Mouse (Mus musculus): ENCODE measurements around the gene Klc1. TPM values are rescaled to one million over a fixed set of nuclear protein-coding genes. Genes with fewer than 3 reads are reported as not detected.

Gene Klc1
- polyA plus RNA-seq, 1 experiment: 85.0 TPM

GRCm38 (mm10) chr12:111800459-111801183 is 42.0 kb downstream of the Klc1 start:
- WGBS: 93% methylated on average over 10 of the region's 10 CpGs
- H3K27me3 ChIP-seq (ENCODE audit: control insufficient read depth, insufficient read depth, low read length): no peaks in the 10 kb centered on the region
- TF ChIP-seq CTCF (IDR thresholded peaks at IDR 0.05; ENCODE audit: borderline replicate concordance, control insufficient read depth, extremely low read depth, insufficient read depth, low read length, poor library complexity): no peak
- TF ChIP-seq POLR2A (IDR thresholded peaks at IDR 0.05; ENCODE audit: control insufficient read depth, extremely low read depth, insufficient read depth, low read length, poor library complexity): no peak
- no peak for DNase-seq
- H3K27ac ChIP-seq (ENCODE audit: control insufficient read depth, insufficient read depth, low read length): no peak overlapping the region
- peaks cover 6% of the 10 kb centered on the region for H3K36me3 ChIP-seq (ENCODE audit: control insufficient read depth, insufficient read depth, low read length)
- no peaks in the 10 kb centered on the region for H3K4me1 ChIP-seq (replicated peaks; ENCODE audit: control insufficient read depth, insufficient read depth, low read length)
- H3K4me3 ChIP-seq (ENCODE audit: control insufficient read depth, insufficient read depth, low read length): no peak overlapping the region

DNA sequence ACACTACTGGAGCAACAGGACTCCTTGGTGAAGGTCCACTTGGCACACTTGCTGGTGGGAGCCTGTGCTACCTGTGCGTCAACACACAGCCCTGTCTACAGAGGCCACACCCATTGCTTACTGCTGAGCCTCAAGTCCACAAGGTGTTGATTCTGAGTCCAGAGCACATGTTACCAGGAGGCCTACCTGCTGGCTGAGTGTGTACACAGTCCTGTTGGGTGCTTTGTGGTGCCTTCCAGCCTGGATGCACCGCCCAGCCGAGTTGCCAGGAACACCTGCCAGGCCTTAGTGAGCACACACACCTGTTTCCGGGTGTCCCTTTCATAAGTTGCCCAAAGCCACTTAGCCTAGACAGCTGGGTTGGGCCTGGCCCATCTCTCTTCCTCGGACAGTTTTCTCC is 44.9 kb downstream of the Klc1 start:
- TF ChIP-seq POLR2A (IDR thresholded peaks at IDR 0.05; ENCODE audit: control insufficient read depth, extremely low read depth, insufficient read depth, low read length, poor library complexity): no peak
- TF ChIP-seq CTCF (IDR thresholded peaks at IDR 0.05; ENCODE audit: borderline replicate concordance, control insufficient read depth, extremely low read depth, insufficient read depth, low read length, poor library complexity): no peak
- H3K27ac ChIP-seq (ENCODE audit: control insufficient read depth, insufficient read depth, low read length): no peak overlapping the region
- WGBS: 90% methylated on average over 5 of the region's 5 CpGs

GRCm38 (mm10) chr12:111808775-111809174 is 50.1 kb downstream of the Klc1 start:
- no peak overlapping the region for H3K4me3 ChIP-seq (ENCODE audit: control insufficient read depth, insufficient read depth, low read length)
- DNase-seq: no peak
- H3K27ac ChIP-seq (ENCODE audit: control insufficient read depth, insufficient read depth, low read length): no peak overlapping the region
- peaks cover 22% of the 10 kb centered on the region for H3K4me1 ChIP-seq (replicated peaks; ENCODE audit: control insufficient read depth, insufficient read depth, low read length)
- TF ChIP-seq CTCF (IDR thresholded peaks at IDR 0.05; ENCODE audit: borderline replicate concordance, control insufficient read depth, extremely low read depth, insufficient read depth, low read length, poor library complexity) (no peak), POLR2A (IDR thresholded peaks at IDR 0.05; ENCODE audit: control insufficient read depth, extremely low read depth, insufficient read depth, low read length, poor library complexity) (no peak)
- no peaks in the 10 kb centered on the region for H3K27me3 ChIP-seq (ENCODE audit: control insufficient read depth, insufficient read depth, low read length)
- whole genome bisulfite sequencing: 86% methylated on average over 6 of the region's 6 CpGs
- H3K36me3 ChIP-seq (ENCODE audit: control insufficient read depth, insufficient read depth, low read length): peaks cover 25% of the 10 kb centered on the region

More for the DNA sequence above, 44.9 kb downstream of the Klc1 start:
- Histone ChIP-seq H3K36me3 (ENCODE audit: control insufficient read depth, insufficient read depth, low read length) (peaks cover 25% of the 10 kb centered on the region), H3K4me3 (ENCODE audit: control insufficient read depth, insufficient read depth, low read length) (no peak overlapping the region), H3K27me3 (ENCODE audit: control insufficient read depth, insufficient read depth, low read length) (no peaks in the 10 kb centered on the region), H3K4me1 (replicated peaks; ENCODE audit: control insufficient read depth, insufficient read depth, low read length) (no peaks in the 10 kb centered on the region)
- DNase-seq: no peak

DNA sequence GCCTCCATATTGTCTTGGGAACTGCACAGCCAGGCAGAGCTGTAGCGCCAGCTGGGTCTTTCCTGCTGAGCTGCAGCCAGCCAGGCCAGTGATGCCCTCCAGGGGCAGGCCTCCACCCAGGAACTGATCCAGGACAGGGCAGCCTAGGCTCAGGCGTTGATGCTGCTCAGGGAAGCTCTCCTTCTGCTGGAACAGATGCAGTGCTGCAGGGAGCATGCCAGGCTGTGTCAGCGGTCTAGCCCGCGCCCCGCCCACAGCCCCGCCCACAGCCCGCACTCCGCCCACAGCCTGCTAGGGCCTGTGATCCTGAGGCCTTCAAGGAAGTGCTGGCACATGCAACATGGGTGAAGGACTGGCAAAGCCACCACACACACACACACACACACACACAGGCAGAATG is 51.1 kb downstream of the Klc1 start:
- TF ChIP-seq CTCF (IDR thresholded peaks at IDR 0.05; ENCODE audit: borderline replicate concordance, control insufficient read depth, extremely low read depth, insufficient read depth, low read length, poor library complexity) (no peak), POLR2A (IDR thresholded peaks at IDR 0.05; ENCODE audit: control insufficient read depth, extremely low read depth, insufficient read depth, low read length, poor library complexity) (no peak)

GRCm38 (mm10) chr12:111812075-111812474 is 53.4 kb downstream of the Klc1 start:
- WGBS: 86% methylated on average over 13 of the region's 13 CpGs
- DNase-seq: no peak
- Histone ChIP-seq H3K4me1 (replicated peaks; ENCODE audit: control insufficient read depth, insufficient read depth, low read length) (peaks cover 41% of the 10 kb centered on the region), H3K27ac (ENCODE audit: control insufficient read depth, insufficient read depth, low read length) (no peak overlapping the region), H3K27me3 (ENCODE audit: control insufficient read depth, insufficient read depth, low read length) (no peaks in the 10 kb centered on the region), H3K4me3 (ENCODE audit: control insufficient read depth, insufficient read depth, low read length) (no peak overlapping the region), H3K36me3 (ENCODE audit: control insufficient read depth, insufficient read depth, low read length) (peaks cover 9% of the 10 kb centered on the region)
- no peak for TF ChIP-seq POLR2A (IDR thresholded peaks at IDR 0.05; ENCODE audit: control insufficient read depth, extremely low read depth, insufficient read depth, low read length, poor library complexity)
- no peak for TF ChIP-seq CTCF (IDR thresholded peaks at IDR 0.05; ENCODE audit: borderline replicate concordance, control insufficient read depth, extremely low read depth, insufficient read depth, low read length, poor library complexity)

More for the DNA sequence above, 51.1 kb downstream of the Klc1 start:
- DNase-seq: peak; percentile 54
- 12% methylated on average over 9 of the region's 9 CpGs for WGBS
- Histone ChIP-seq H3K4me1 (replicated peaks; ENCODE audit: control insufficient read depth, insufficient read depth, low read length) (peaks cover 23% of the 10 kb centered on the region), H3K36me3 (ENCODE audit: control insufficient read depth, insufficient read depth, low read length) (peaks cover 22% of the 10 kb centered on the region), H3K27me3 (ENCODE audit: control insufficient read depth, insufficient read depth, low read length) (no peaks in the 10 kb centered on the region), H3K4me3 (ENCODE audit: control insufficient read depth, insufficient read depth, low read length) (no peak overlapping the region), H3K27ac (ENCODE audit: control insufficient read depth, insufficient read depth, low read length) (no peak overlapping the region)

DNA sequence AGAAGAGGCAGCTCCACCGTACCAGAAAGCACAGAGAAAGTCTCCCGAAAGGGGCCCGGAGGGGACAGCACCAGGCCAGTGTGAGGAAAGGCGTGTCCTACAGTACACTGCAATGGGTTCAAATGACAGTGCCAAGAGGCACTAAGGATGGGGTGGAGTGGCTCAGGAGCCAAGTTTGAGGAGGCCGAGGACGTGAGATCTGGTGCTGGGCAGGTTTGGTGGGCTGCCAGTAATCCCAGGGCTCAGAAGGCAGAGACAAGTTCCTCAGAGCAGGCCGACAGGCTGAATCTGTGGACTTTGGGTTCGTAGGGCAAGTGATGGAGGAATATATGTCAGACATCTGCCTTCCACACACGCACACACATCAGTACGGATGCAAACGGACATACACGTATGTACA is 54.0 kb downstream of the Klc1 start:
- H3K4me3 ChIP-seq (ENCODE audit: control insufficient read depth, insufficient read depth, low read length): no peak overlapping the region
- WGBS: 84% methylated on average over 12 of the region's 12 CpGs

More for the DNA sequence above, 54.0 kb downstream of the Klc1 start:
- DNase-seq: no peak
- Histone ChIP-seq H3K27me3 (ENCODE audit: control insufficient read depth, insufficient read depth, low read length) (no peaks in the 10 kb centered on the region), H3K36me3 (ENCODE audit: control insufficient read depth, insufficient read depth, low read length) (peaks cover 7% of the 10 kb centered on the region), H3K27ac (ENCODE audit: control insufficient read depth, insufficient read depth, low read length) (no peak overlapping the region), H3K4me1 (replicated peaks; ENCODE audit: control insufficient read depth, insufficient read depth, low read length) (peaks cover 41% of the 10 kb centered on the region)
- TF ChIP-seq CTCF (IDR thresholded peaks at IDR 0.05; ENCODE audit: borderline replicate concordance, control insufficient read depth, extremely low read depth, insufficient read depth, low read length, poor library complexity) (no peak), POLR2A (IDR thresholded peaks at IDR 0.05; ENCODE audit: control insufficient read depth, extremely low read depth, insufficient read depth, low read length, poor library complexity) (no peak)
